Mouse (Mus musculus) cortical plate, adult 2 months (tissue): ENCODE data around the gene Srsf5. TPM values are rescaled to one million over a fixed set of nuclear protein-coding genes. Genes with fewer than 3 reads are reported as not detected.

ENCODE experiments used
- H3K27ac ChIP-seq: fragments of 200-500 bp; 2 replicates; pipeline ENCODE4 v1.5.1; 2012; ENCODE audit warnings: low read length, control low read depth, inconsistent platforms; ENCODE audit not compliant: insufficient read depth
- H3K4me1 ChIP-seq: fragments of 200-500 bp; 2 replicates; pipeline ENCODE4 v1.6.1; 2011; ENCODE audit warnings: low read length; ENCODE audit not compliant: control insufficient read depth, insufficient read depth
- H3K4me3 ChIP-seq: fragments of 200-500 bp; 2 replicates; pipeline ENCODE4 v1.5.1; 2011; ENCODE audit warnings: mild to moderate bottlenecking, low read length, control low read depth; ENCODE audit not compliant: insufficient read depth
- CTCF ChIP-seq: fragments of 200-500 bp; IDR thresholded peaks from 2 replicates; pipeline ENCODE4 v1.5.1; 2011; ENCODE audit warnings: mild to moderate bottlenecking, control low read depth, low read length; ENCODE audit not compliant: insufficient read depth; ENCODE audit errors: extremely low read depth
- POLR2A ChIP-seq: fragments of 200-500 bp; IDR thresholded peaks from 2 replicates; pipeline ENCODE4 v1.6.1; 2011; ENCODE audit warnings: mild to moderate bottlenecking, low read length, control low read depth; ENCODE audit not compliant: insufficient read depth; ENCODE audit errors: extremely low read depth
- polyA plus RNA-seq: library from polyadenylated mRNA; depleted of rRNA; stranded (reverse); fragments of >200 nt; gene quantifications from 2 replicates; pipeline ENCODE4 v1.2.3, GENCODE M21; 2012

The Srsf5 gene
- polyA plus RNA-seq, 1 experiment: 627 TPM

DNA sequence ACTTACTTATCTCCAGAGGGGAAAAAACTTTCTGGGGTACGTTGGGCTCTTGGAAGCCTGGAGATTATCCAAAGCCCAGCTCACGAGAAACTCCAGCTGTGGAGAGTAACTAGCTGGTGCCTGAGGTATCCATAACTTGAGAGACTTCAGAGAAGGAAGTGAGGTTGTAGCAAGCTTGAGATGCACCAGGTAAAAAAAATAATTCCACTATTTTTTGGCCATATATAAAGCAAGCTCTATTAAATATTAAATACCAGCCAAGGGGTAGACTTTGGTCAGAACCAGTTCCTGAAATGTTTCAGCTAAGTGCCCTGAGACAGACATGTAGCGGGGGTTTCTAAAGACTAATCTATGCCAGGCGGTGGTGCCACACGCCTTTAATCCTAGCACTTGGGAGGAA lies 23.3 kb downstream of the Srsf5 start, which contains the start of gene Slc10a1:
Gene Slc10a1 (minus strand): TSS at position 101 of the 400 bp plus-strand sequence.
- TF ChIP-seq POLR2A (no peak), CTCF (no peak)
- Histone ChIP-seq H3K4me3 (no peak within 1 kb of the TSS), H3K4me1 (no peaks in the 10 kb centered on the region), H3K27ac (no peak within 1 kb of the TSS)

DNA sequence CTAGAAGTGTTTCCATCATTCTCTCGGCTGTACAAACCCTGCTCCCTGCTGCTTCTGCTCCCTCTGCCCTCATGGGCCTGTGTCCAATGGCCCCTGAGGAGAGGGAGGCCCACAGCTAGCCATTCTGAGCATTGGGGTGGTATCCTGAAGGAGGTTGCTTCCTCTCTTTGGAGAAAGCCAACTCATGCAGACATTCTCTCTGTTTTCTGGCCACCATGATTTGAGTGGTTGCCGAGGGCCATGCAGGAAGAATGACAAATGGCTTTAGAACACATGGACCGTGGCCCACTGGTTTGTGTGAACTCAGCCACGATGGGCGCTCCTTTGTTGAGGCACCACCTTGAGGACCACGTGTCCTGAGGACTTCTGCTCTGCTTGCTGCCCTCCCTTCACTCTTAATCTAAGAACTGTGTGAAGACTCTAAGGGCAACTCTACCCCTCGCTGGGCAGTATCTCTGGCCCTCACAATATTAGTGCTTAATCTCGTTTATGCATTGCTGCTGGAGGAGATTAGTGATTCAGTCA lies 24.9 kb downstream of the Srsf5 start:
- no peaks in the 10 kb centered on the region for H3K4me1 ChIP-seq
- no peak overlapping the region for H3K4me3 ChIP-seq
- no peak for TF ChIP-seq CTCF
- TF ChIP-seq POLR2A: no peak
- no peak overlapping the region for H3K27ac ChIP-seq

DNA sequence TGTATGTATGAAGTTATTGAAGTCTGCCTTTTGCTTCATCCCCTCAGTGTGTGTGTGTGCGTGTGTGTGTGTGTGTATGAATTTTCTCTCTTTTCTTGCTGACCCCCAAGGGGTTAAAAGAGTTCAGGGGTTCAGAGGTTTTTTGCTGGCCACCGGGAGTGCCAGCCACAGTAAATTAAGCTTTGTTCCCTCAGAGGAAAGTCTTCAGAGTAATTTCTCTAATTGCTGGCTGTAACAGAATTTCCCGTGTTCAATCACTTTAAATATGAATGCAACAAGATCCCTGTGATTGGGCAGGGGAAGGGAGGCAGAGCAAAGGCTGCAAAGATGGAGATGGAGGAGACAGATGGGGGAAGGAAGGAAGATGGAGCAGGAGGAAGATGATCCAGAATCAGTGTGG lies 26.5 kb downstream of the Srsf5 start:
- Histone ChIP-seq H3K27ac (no peak overlapping the region), H3K4me3 (no peak overlapping the region), H3K4me1 (no peaks in the 10 kb centered on the region)
- TF ChIP-seq POLR2A: no peak
- no peak for TF ChIP-seq CTCF

DNA sequence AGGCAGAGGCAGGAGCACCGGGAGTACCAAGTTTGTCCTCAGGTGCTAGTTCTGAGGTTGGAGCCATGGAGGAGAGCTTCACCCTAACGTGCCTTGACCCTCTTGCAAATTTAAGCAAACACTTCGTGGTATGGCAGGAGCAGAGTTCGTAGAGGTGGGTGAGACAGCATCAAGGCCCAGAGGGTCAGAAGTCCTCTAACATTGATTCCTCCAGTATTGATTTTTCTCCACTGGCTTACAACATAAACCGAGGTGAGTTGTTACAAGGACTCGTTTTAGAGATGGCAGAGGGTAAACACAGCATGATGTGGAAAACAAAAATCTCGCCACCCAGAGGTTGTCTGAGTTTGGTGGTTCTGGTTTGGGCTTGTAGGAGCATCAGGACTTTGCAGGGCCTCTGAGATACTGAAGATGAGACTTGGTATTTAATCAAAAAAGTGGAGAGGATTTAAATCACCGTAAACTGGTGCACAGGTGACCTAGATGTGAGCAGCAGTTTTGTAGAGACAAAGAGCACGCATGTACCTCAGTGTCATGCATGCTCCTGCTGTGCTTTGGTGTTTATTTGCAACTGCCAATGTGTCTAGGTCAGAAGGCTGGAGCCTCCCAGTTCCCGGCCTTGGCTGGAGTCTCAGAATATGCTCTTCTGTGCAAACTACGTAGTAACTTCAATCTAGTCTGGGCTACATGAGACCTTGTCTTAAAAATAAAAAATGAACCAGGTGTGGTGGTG lies 30.8 kb downstream of the Srsf5 start:
- Histone ChIP-seq H3K4me3 (no peak overlapping the region), H3K4me1 (no peaks in the 10 kb centered on the region), H3K27ac (no peak overlapping the region)
- TF ChIP-seq POLR2A: no peak
- no peak for TF ChIP-seq CTCF

DNA sequence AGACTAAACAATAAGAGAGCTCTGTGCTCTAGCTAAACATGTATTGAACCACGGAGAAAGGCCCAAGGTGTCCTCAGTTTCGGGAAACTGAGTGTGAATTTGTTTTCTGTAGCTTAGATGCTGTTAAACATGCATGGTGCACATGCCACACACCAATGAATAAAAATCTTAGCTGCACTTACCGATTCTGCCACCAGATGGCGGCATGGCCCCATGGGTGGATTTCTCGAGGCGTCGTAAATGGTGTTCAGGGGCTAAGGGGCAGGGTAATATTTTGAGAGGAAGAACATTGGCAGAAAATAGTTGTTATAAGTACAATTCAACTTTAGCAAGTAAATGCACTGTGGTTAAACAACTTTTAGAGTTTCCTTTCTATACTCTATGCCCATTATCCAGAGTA lies 37.0 kb downstream of the Srsf5 start:
- H3K4me3 ChIP-seq: no peak overlapping the region
- H3K27ac ChIP-seq: no peak overlapping the region
- H3K4me1 ChIP-seq: no peaks in the 10 kb centered on the region
- peak; percentile 97 for TF ChIP-seq CTCF
- TF ChIP-seq POLR2A: no peak

DNA sequence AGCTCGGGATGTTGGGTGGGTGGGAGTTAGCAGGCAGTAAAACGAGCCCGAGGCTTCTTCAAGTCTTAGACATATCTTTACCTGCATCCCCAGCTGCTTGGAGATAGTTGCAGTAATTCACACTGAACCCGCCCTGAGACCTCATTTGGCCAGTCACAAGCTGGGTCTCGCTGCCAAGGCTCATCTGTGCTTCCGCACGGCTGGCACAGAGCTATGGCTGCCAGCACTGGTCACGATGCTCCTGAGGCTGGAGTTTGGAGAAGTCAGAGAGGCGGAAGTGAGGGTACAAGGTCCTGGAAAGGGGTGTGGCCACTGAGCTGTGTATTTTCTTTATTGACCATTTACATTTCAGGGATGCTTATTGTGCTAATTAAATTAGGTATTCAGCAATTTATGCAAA lies 38.4 kb downstream of the Srsf5 start:
- H3K4me3 ChIP-seq: no peak overlapping the region
- no peak for TF ChIP-seq CTCF
- no peak for TF ChIP-seq POLR2A
- no peaks in the 10 kb centered on the region for H3K4me1 ChIP-seq
- H3K27ac ChIP-seq: no peak overlapping the region

DNA sequence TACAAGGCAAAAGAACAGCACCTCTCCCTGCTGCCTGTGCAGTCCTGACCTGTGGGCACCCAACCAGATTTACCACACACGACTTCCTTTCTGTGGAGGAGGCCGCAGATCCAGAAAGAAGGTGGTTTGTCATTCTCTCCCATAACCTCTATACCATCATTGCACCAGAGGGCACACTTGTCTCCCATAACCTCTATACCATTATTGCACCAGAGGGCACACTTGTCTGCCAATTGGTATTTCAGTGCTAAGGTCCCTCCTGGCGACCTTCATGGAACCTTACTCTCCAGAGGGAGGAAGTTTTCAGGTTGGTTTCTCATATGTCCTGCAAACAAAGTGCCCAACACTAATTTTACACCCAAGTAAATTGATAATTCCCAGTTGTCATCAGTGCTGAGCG lies 41.3 kb downstream of the Srsf5 start:
- TF ChIP-seq CTCF (no peak), POLR2A (no peak)
- no peak overlapping the region for H3K27ac ChIP-seq

DNA sequence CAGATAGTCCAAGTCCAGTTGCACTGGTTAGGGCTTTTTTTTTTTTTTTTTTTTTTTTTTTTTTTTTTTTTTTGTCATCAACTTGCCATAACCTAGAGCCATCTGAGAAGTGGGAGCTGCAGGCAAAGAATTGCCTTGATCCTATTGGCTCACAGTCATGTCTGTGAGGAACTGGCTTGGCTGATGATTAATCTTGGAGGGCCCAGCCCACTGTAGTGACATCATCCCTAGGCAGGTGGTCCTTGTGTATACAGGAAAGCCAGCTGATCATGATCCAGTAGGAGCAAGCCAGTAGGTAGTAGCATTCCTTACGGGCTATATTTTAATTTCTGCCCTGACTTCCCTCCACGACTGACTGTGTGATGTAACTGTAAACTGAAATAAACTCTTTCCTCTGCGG lies 43.0 kb downstream of the Srsf5 start:
- Histone ChIP-seq H3K27ac (no peak overlapping the region), H3K4me1 (no peaks in the 10 kb centered on the region), H3K4me3 (no peak overlapping the region)
- TF ChIP-seq CTCF (no peak), POLR2A (no peak)

More for the DNA sequence above, 41.3 kb downstream of the Srsf5 start:
- no peaks in the 10 kb centered on the region for H3K4me1 ChIP-seq
- no peak overlapping the region for H3K4me3 ChIP-seq

DNA sequence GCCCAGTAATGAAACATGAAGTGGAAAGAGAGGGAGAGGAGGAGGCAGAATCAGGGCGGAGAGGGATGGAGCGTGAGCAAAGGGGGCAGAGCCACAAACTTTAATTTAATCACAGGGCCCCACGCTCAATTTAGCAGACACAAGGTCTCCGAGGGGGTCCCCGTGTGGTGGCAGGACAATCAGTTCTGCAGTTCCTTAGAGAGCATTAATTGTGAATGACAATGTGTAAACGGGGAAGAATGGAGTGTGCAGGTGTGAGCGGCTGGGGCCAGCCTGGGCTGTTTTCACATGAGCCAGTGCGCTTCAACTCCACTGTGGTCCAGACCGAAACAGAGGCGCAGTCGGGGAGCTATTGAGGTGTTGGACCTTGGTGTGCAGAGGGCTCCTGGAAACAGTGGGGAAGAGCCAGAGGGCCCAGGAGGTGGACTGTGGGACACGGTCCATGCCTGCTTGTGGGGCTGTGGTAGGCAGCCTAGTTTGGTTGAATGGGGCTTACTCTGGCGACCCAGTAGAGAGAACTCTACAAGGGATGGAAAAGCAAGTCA lies 45.7 kb downstream of the Srsf5 start:
- no peak for TF ChIP-seq CTCF
- TF ChIP-seq POLR2A: no peak
- H3K27ac ChIP-seq: no peak overlapping the region
- no peaks in the 10 kb centered on the region for H3K4me1 ChIP-seq
- H3K4me3 ChIP-seq: no peak overlapping the region

DNA sequence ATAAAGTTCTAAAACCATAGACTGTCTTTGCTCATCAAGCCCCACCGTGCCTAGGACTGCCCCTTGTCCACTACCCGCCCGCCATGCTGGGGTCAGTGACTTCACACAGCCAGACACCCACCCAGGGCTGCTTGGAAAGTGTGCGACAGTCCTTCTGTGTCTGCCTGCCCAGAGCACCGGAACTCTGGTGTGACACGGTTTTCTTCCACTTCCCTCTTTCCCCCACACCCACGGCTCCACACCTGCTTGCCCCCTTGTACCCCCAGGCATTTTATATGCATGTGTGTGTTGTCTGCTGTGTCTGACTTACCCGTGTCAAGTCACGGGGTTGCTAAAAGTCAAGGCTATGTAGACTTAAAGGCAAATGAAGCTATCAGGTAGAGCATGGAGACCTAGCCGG lies 46.5 kb downstream of the Srsf5 start:
- TF ChIP-seq CTCF (no peak), POLR2A (no peak)
- Histone ChIP-seq H3K4me3 (no peak overlapping the region), H3K4me1 (no peaks in the 10 kb centered on the region), H3K27ac (no peak overlapping the region)
